Mouse (Mus musculus): ENCODE data around the gene Coro2a. TPM values are rescaled to one million over a fixed set of nuclear protein-coding genes. Genes with fewer than 3 reads are reported as not detected.

The Coro2a gene
- total and polyA plus RNA-seq, 3 experiments, result 0.35 to 6.8 TPM; not detected in 1

DNA sequence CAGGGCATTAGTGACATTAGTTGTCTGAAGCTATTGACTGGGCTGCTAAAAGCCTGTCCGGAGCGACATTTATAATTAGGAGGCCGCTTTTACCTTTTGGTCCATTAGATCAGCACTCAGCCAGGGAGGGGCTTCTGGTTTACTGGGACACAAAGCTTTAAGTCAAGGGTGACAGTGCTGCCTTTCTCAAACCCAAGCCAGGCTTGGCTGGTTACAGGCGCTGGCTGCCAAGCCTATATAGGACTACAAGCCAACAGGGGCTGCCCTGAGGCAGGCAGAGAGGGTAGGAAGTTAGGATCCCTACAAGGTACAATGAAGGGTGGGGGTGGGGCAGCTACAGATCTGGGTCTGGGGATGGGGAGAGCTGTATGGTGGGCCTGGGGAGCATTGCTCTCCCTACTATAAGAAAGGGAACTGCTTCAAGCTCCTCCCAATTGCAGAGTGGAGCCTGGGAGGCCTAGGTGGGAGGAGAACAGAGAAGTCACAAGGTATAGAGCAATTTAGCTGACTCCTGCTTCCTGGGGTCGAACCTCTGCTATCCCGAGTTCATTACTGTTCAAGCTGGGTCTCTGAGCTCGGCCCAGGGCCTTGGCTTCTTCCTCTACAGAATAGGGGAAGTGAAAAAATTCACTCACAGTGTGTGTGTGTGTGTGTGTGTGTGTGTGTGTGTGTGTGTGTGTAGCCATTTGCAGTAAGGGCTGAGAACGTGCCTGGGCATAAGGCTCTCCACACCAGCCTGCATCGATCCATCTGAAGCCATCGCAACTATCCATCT, 47.5 kb downstream of the Coro2a start:
- Histone ChIP-seq H3K4me3 (ENCODE audit: control insufficient read depth in 1 of 2, insufficient read depth in 1 of 2, low read depth in 2 of 2, low read length in 2 of 2) (no peak overlapping the region), H3K4me1 (ENCODE audit: control insufficient read depth in 1 of 2, insufficient read depth in 2 of 2, low read length in 2 of 2) (peaks cover 20 to 50% of the 10 kb centered on the region in 2 experiments)

DNA sequence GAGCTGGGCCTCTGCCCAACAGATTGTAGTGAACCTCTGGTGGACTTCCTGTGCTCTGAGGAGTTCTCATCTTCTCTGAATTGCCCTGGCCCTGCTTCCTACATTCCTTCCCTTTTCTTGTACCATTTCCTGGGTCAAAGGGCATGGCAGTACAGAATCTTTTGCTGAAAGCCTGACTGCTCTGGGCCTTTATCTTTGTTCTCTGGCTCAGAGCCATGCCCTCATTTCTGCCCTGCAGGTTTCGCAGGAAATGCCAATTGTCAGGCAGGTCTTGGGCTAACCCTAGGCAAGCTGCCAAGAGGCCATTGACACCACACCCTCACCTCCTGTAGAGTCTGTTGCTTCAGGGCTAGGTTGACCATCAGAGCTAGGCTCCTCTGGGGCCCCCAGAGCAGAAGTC, 48.1 kb downstream of the Coro2a start:
- no peaks in the 10 kb centered on the region for H3K27me3 ChIP-seq (ENCODE audit: control insufficient read depth in 1 of 2, insufficient read depth in 2 of 2, low read length in 2 of 2)
- H3K36me3 ChIP-seq (ENCODE audit: control insufficient read depth in 1 of 2, insufficient read depth in 2 of 2, low read length in 2 of 2), result peaks cover 0 to 16% of the 10 kb centered on the region in 2 experiments; a peak in 2 of 4 replicates
- H3K9me3 ChIP-seq (replicated peaks; ENCODE audit: insufficient read depth, low read length), result no peaks in the 10 kb centered on the region
- H3K79me2 ChIP-seq (ENCODE audit: control insufficient read depth, insufficient read depth, low read length, poor library complexity), result no peaks in the 10 kb centered on the region
- H3K4me3 ChIP-seq (ENCODE audit: control insufficient read depth in 1 of 2, insufficient read depth in 1 of 2, low read depth in 2 of 2, low read length in 2 of 2), result no peak overlapping the region
- peak overlapping the region; percentile 48 for H3K27ac ChIP-seq (ENCODE audit: control insufficient read depth, low read depth, low read length)
- peak; percentile 60 for DNase-seq (ENCODE audit: low read depth, low spot score)
- peaks cover 17 to 45% of the 10 kb centered on the region in 2 experiments for H3K4me1 ChIP-seq (ENCODE audit: control insufficient read depth in 1 of 2, insufficient read depth in 2 of 2, low read length in 2 of 2)
- H3K9ac ChIP-seq (ENCODE audit: control insufficient read depth, low read depth, low read length, poor library complexity, severe bottlenecking), result no peak overlapping the region
- TF ChIP-seq GATA1 (IDR thresholded peaks at IDR 0.05; ENCODE audit: low read depth, low read length), result peak; percentile 29; the same call in 1 of the 2 replicates
- peak; percentile 56 for TF ChIP-seq HCFC1 (IDR thresholded peaks at IDR 0.05; ENCODE audit: low read depth, low read length)
- TF ChIP-seq ELF1 (IDR thresholded peaks at IDR 0.05; ENCODE audit: low read depth, low read length), result peak; percentile 53; the same call in 1 of the 2 replicates
- peak in 1 of 2 experiments; percentile 2; a peak in 1 of 4 replicates for TF ChIP-seq EP300 (IDR thresholded peaks at IDR 0.05; ENCODE audit: low read depth in 1 of 2, low read length in 2 of 2)
- TF ChIP-seq ETS1 (IDR thresholded peaks at IDR 0.05; ENCODE audit: low read depth, low read length), result 0 out of 2 replicates have a peak, but pooled peaks have one; percentile 23
- no peak for TF ChIP-seq POLR2AphosphoS5 (IDR thresholded peaks at IDR 0.05; ENCODE audit: borderline replicate concordance, low read depth, low read length)

More for the DNA sequence above, 47.5 kb downstream of the Coro2a start:
- H3K9ac ChIP-seq (ENCODE audit: control insufficient read depth, low read depth, low read length, poor library complexity, severe bottlenecking), result peak overlapping the region; percentile 21; the same call in 1 of the 2 replicates
- H3K36me3 ChIP-seq (ENCODE audit: control insufficient read depth in 1 of 2, insufficient read depth in 2 of 2, low read length in 2 of 2), result peaks cover 0 to 19% of the 10 kb centered on the region in 2 experiments; a peak in 2 of 4 replicates
- peak; percentile 86 for DNase-seq (ENCODE audit: low read depth, low spot score)
- H3K9me3 ChIP-seq (replicated peaks; ENCODE audit: insufficient read depth, low read length), result no peaks in the 10 kb centered on the region
- peak overlapping the region; percentile 48 for H3K27ac ChIP-seq (ENCODE audit: control insufficient read depth, low read depth, low read length)
- H3K79me2 ChIP-seq (ENCODE audit: control insufficient read depth, insufficient read depth, low read length, poor library complexity), result no peaks in the 10 kb centered on the region
- TF ChIP-seq E2F4 (IDR thresholded peaks at IDR 0.05; ENCODE audit: borderline replicate concordance, low read depth, low read length) (no peak), MAZ (IDR thresholded peaks at IDR 0.05; ENCODE audit: low read depth, low read length) (no peak), POLR2AphosphoS2 (IDR thresholded peaks at IDR 0.05; ENCODE audit: low read length) (no peak), JUND (IDR thresholded peaks at IDR 0.05; ENCODE audit: low read depth, low read length) (no peak), UBTF (IDR thresholded peaks at IDR 0.05; ENCODE audit: borderline replicate concordance, insufficient read depth, low read depth, low read length) (0 out of 2 replicates have a peak, but pooled peaks have one; percentile 43), MEF2A (IDR thresholded peaks at IDR 0.05; ENCODE audit: extremely low read depth, insufficient replicate concordance, low read depth, low read length, poor library complexity, severe bottlenecking) (no peak), MAX (IDR thresholded peaks at IDR 0.05; ENCODE audit: low read length) (no peak), CHD2 (IDR thresholded peaks at IDR 0.05; ENCODE audit: low read length) (no peak), MYC (IDR thresholded peaks at IDR 0.05; ENCODE audit: low read depth, low read length) (no peak; the same call in 1 of the 2 replicates), USF2 (IDR thresholded peaks at IDR 0.05; ENCODE audit: borderline replicate concordance in 1 of 2, insufficient read depth in 1 of 2, low read depth in 1 of 2, low read length in 2 of 2) (no peak), ZMIZ1 (IDR thresholded peaks at IDR 0.05; ENCODE audit: low read depth, low read length) (no peak), GABPA (IDR thresholded peaks at IDR 0.05; ENCODE audit: low read depth, low read length) (no peak), BHLHE40 (IDR thresholded peaks at IDR 0.05; ENCODE audit: borderline replicate concordance, low read depth, low read length) (no peak), NRF1 (IDR thresholded peaks at IDR 0.05; ENCODE audit: insufficient read depth, low read depth, low read length, poor library complexity, severe bottlenecking) (no peak), GATA1 (IDR thresholded peaks at IDR 0.05; ENCODE audit: low read depth, low read length) (no peak), EP300 (IDR thresholded peaks at IDR 0.05; ENCODE audit: low read depth in 1 of 2, low read length in 2 of 2) (peak; percentile 47 to 64; a peak in 2 of 4 replicates), CHD1 (IDR thresholded peaks at IDR 0.05; ENCODE audit: low read depth, low read length) (no peak), SIN3A (IDR thresholded peaks at IDR 0.05; ENCODE audit: low read length) (peak; percentile 26; the same call in 1 of the 2 replicates), TBP (IDR thresholded peaks at IDR 0.05; ENCODE audit: low read depth, low read length) (peak; percentile 55; the same call in 1 of the 2 replicates), ZKSCAN1 (IDR thresholded peaks at IDR 0.05; ENCODE audit: low read depth, low read length) (no peak), NELFE (IDR thresholded peaks at IDR 0.05; ENCODE audit: low read depth, low read length) (no peak), MYB (IDR thresholded peaks at IDR 0.05; ENCODE audit: low read depth, low read length) (no peak), TCF12 (IDR thresholded peaks at IDR 0.05; ENCODE audit: low read depth, low read length) (0 out of 2 replicates have a peak, but pooled peaks have one; percentile 29), MAFK (IDR thresholded peaks at IDR 0.05; ENCODE audit: borderline replicate concordance, low read depth, low read length) (no peak), ETS1 (IDR thresholded peaks at IDR 0.05; ENCODE audit: low read depth, low read length) (peak; percentile 47; the same call in 1 of the 2 replicates), TAL1 (IDR thresholded peaks at IDR 0.05; ENCODE audit: low read length) (no peak), KAT2A (conservative IDR thresholded peaks at IDR 0.05; ENCODE audit: low read depth, low read length) (no peak), RCOR1 (IDR thresholded peaks at IDR 0.05; ENCODE audit: low read depth, low read length) (0 out of 2 replicates have a peak, but pooled peaks have one; percentile 21), ZNF384 (IDR thresholded peaks at IDR 0.05; ENCODE audit: low read depth, low read length) (peak; percentile 46; the same call in 1 of the 2 replicates), MXI1 (IDR thresholded peaks at IDR 0.05; ENCODE audit: low read depth, low read length) (no peak), HCFC1 (IDR thresholded peaks at IDR 0.05; ENCODE audit: low read depth, low read length) (0 out of 2 replicates have a peak, but pooled peaks have one; percentile 26), USF1 (IDR thresholded peaks at IDR 0.05; ENCODE audit: low read depth, low read length) (0 out of 2 replicates have a peak, but pooled peaks have one; percentile 18)
- H3K27me3 ChIP-seq (ENCODE audit: control insufficient read depth in 1 of 2, insufficient read depth in 2 of 2, low read length in 2 of 2), result no peaks in the 10 kb centered on the region
